Mouse (Mus musculus): Measurements from ENCODE around the gene Slc29a2.

DNA sequence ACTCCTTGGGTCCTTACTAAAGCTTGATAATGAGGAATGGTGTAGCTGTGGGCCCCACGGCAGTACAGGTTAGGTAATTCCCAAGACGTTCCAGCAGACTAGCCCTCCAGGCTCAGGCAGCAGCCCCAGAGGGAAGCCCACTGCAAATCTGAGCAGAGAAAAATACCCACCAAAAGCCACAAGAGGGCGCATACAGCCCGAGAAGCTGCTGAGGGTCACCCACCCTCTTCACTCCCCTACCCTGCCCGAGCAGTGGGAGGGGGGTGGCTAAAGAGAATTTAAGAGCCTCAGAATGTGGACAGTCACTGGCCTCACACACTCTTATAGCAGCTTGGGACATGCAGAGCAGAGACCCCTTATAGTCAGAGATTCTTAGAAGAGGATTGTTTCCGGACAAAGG is 32.6 kb downstream of the Slc29a2 start:
- TF ChIP-seq CTCF (IDR thresholded peaks at IDR 0.05; ENCODE audit: control insufficient read depth, insufficient read depth, insufficient read length): peak; percentile 39
- no peak for TF ChIP-seq USF1 (IDR thresholded peaks at IDR 0.05; ENCODE audit: low read depth)
- TF ChIP-seq MYOD1 (IDR thresholded peaks at IDR 0.05; ENCODE audit: control insufficient read depth, insufficient read length, low read depth): no peak
- no peak for TF ChIP-seq MYOG (IDR thresholded peaks at IDR 0.05; ENCODE audit: control insufficient read depth, extremely low read depth, insufficient read length)
- no peak for TF ChIP-seq CEBPB (IDR thresholded peaks at IDR 0.05; ENCODE audit: low read depth)
- no peak for TF ChIP-seq MAX (IDR thresholded peaks at IDR 0.05)
- TF ChIP-seq FOSL1 (IDR thresholded peaks at IDR 0.05; ENCODE audit: insufficient read depth, low read length, poor library complexity, severe bottlenecking): no peak

Data from C2C12 (cell line).